Mouse (Mus musculus) T-helper 17 cell (primary cell): ENCODE measurements around the gene Limd1.

ENCODE experiments used
- in situ Hi-C, 2 experiments: fragments of 300-600 bp; cut with MboI, MseI; formaldehyde crosslinking; loops; 1 replicate in 1 of 2; 2 replicates in 1 of 2; pipeline ENCODE4 v1.15.1; 2025; ENCODE audit warnings: high pct_unique_total_duplicates in 2 of 2

The Limd1 gene

DNA sequence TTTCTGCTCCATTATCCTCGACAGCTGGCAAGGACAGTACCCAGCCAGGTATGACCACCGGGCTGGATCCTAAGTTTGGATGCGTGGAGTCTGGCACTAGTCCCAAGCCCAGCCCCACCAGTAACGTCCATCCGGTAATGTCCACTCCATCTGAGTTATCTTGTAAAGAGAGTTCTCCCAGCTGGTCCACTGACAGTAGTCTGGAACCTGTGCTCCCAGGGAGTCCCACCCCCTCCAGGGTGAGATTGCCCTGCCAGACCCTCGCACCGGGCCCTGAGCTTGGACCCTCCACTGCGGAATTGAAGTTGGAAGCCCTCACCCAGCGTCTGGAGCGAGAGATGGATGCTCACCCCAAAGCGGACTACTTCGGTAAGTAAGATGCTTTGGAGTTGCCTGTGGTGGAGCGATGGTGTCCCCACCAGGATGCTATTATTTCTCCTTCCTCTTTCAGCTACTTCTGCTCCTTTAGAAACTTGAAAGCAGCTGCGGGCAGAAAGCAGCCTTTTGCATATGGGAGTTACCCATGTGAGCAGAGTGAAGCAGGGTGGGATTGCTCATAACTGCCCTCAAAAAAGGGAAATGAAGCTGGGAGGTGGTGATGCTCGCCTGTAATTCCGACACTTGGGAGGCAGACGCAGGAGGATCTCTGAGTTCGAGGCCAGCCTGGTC lies 1.9 kb downstream of the Limd1 start:
- in situ Hi-C loops: loop anchor here (25.0 kb wide), 1 partner anchor 1768 kb away; the partner anchor contains the start of genes Nktr (in 2 of the 2), Sec22c (in 2 of the 2) and Ss18l2 (in 2 of the 2)

DNA sequence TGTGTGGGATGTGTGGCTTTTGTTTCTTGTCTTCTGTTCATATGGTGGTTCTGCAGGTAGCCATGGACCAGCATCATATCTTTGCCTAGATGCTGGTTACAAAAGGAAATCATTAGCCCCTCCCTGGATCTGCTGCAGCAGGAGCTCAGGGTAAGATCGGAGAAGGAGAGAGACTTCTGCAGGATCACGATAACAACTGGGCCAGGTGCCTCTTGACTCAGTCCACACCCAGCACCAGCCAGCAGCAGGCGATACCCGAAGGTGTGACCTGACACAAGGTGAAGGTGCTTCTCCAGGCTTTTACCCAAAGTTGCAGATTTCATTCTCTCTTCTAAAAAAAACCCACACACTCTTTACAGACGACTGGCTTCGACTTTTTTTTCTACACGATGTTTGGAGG lies 2.6 kb downstream of the Limd1 start:
- in situ Hi-C loops: loop anchor here (25.0 kb wide), 1 partner anchor 1769 kb away; the partner anchor contains the start of genes Nktr (in 2 of the 2), Sec22c (in 2 of the 2) and Ss18l2 (in 2 of the 2)

DNA sequence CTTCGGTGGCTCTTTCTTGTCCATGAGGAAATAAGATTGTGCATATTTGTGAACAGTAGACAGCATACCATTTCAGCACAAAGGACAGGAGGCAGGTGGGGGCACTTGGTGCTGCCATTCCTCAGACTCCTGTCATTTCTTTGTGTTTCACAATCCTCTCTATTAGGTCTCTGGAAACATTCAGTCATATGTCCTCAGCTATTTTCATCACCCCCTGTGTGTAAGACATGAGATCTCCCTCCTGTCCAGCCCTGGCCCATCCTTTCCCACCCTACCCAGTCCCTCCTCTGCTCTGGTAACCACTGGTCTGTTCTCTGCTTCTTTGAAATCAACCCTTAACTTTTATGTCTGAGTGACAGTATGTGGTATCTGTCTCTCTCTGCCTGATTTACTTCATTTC lies 5.1 kb downstream of the Limd1 start:
- in situ Hi-C loops: loop anchor here (25.0 kb wide), 1 partner anchor 1771 kb away; the partner anchor contains the start of genes Nktr (in 2 of the 2), Sec22c (in 2 of the 2) and Ss18l2 (in 2 of the 2)

DNA sequence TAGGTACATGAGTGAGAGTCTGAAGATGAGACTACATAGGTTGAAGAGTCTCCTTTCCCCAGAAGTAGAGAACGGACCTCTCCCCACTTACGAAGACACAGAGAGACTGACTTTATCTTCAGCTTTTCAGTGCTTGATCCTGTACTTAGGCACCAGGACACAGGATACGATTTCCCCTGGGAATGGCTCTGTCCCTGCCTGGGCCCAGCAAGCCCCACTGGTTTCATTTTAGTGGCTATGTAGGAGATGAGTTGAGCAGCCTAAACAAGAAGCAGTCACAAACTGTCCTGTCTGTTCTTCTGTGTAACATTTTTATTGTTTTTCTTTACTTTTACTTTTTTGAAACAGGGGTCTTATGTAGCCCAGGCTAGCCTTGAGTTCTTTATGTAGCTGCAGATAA lies 6.3 kb downstream of the Limd1 start:
- in situ Hi-C loops: loop anchor here (25.0 kb wide), 1 partner anchor 1773 kb away; the partner anchor contains the start of genes Nktr (in 2 of the 2), Sec22c (in 2 of the 2) and Ss18l2 (in 2 of the 2)

DNA sequence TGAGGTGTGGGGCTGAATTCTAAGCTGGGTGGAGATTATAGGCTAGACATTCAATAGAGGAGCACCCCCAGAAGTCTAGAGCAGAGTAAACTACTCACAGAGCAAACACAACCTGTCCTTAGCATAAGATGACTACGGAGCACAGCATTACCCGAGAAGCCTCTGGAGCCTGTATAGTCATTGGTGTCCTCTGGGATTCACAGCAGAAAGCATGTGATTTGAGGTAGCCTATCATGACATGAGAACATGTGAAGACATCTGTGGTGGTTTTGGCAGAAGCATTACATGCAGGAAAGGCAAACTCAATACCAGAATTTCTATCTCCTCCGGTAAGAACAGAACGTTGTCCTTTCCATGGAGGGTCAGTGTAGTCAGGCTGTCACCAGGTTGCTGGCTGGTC lies 7.1 kb downstream of the Limd1 start:
- in situ Hi-C loops: loop anchor here (25.0 kb wide), 1 partner anchor 1773 kb away; the partner anchor contains the start of genes Nktr (in 2 of the 2), Sec22c (in 2 of the 2) and Ss18l2 (in 2 of the 2)

DNA sequence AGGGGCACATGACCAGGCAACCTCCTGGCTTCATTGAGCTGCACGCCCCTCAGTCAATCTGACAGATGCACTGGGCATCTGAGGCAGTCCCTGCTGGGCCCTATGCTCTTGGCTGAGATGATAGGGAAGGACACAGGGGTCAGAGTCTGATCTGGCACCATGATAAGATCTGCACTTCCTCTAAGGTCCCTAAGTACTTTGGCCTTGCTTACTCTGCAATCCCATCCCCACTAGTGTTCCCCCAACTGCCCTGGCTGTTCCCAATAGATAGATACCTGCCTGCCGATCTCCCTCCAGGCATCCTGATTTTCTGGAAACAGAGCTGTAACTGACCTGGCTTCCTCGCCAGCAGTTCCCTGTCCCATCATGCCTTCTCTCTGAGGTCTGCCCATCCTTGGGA lies 8.1 kb downstream of the Limd1 start:
- in situ Hi-C loops: loop anchor here (25.0 kb wide), 1 partner anchor 1774 kb away; the partner anchor contains the start of genes Nktr (in 2 of the 2), Sec22c (in 2 of the 2) and Ss18l2 (in 2 of the 2)

DNA sequence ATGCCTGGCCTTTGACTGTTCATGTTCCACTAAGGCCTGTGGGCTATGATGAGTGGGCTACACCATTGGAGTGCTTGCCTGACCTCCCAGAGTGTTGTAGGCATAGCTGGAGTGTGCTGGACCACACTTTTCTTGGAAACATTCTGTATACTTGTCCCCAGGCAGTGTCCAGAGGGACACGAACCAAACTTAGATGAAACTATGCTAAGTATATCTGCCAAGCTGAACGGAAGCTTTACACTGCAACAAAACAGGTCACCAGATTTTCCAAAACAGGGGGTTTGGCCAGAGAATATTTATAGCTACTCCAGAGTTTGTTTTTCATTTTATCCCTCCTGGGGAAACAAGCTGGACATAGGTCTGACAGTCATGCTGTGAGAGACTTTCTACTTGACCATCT lies 10.6 kb downstream of the Limd1 start:
- in situ Hi-C loops: loop anchor here (25.0 kb wide), 1 partner anchor 1777 kb away; the partner anchor contains the start of genes Nktr (in 2 of the 2), Sec22c (in 2 of the 2) and Ss18l2 (in 2 of the 2)

DNA sequence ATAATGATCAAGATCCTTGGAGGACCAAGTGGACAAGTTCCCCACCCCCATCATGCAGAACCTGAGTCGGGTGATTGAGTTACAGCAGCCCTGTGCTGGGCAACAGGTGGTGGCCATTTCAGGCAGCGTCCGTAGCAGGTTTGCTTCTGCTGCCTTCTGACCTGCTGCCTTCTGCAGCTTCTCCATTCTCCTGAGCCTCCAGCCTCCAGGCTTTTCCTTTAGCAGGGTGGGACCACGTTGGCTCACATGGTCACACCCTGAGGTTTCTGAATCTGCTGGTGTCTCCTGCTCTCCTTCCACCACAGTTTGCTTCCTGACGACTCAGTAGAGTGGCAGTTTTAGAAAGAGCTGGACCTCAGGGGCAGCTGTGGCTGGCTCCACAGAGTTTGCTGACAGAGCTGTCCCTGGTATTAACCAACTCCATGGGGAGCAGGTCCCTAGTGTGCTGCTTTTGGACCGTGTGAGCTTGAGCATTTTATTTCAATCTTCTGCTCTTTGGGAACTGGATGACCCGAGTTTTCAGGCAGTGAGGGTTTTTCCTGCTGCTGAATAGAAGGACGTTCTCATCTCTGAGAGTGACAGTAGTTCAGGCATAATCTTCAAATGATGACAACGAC lies 11.3 kb downstream of the Limd1 start:
- in situ Hi-C loops: loop anchor here (25.0 kb wide), 1 partner anchor 1778 kb away; the partner anchor contains the start of genes Nktr (in 2 of the 2), Sec22c (in 2 of the 2) and Ss18l2 (in 2 of the 2)

DNA sequence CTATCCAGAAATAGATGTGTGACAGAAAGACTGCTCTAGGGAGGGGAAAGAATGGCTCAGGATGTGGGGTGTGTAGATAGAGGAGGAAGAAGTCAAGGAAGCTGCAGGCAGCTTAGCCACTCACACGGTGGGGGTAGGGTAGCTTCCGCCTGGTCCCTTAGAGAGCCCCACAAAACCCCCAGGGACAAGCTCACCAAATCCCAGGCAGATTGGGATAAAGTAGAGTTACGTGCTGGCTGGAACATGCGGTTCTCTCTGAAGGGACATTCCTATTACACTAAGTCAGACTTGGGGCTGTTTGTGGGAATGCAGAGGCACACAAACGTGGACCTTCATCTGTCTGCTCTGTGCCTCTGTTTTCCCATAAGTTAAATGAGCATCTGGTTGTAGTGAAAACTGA lies 12.4 kb downstream of the Limd1 start:
- in situ Hi-C loops: loop anchor here (25.0 kb wide), 1 partner anchor 1779 kb away; the partner anchor contains the start of genes Nktr (in 2 of the 2), Sec22c (in 2 of the 2) and Ss18l2 (in 2 of the 2)

DNA sequence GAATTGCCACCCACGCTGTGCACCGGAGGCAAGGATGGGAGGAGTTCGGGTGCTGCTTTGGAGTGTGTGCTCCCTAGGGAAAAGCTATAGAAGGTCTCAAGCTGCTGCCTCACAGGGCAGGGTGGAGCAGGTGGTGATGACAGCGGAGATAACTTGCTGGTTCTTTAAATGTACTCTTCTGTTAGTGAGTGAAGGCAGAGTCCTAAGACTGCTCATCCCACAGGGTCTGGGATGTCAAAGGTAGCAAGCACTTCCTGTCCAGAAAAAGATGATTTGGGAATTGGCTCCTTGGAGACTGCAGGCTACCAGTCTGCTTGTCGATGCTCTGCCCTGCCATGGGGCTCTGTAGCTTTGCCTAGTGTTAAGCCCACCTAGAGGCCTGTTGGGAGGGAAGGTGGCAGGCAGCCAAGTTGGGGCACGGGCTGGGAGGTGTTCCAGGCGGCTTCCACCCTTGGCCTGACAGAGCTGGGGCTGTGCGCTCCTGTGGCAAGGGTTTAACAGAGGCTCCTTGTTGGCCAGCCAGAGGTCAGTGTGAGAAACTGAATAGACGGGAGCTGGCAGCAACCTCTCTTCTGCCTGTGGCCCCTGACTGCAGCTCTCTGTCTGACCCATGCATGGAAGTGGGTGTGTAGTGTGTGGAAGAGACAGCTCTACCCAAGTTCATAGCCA lies 13.5 kb downstream of the Limd1 start:
- in situ Hi-C loops: loop anchor here (25.0 kb wide), 1 partner anchor 1780 kb away; the partner anchor contains the start of genes Nktr (in 2 of the 2), Sec22c (in 2 of the 2) and Ss18l2 (in 2 of the 2)

DNA sequence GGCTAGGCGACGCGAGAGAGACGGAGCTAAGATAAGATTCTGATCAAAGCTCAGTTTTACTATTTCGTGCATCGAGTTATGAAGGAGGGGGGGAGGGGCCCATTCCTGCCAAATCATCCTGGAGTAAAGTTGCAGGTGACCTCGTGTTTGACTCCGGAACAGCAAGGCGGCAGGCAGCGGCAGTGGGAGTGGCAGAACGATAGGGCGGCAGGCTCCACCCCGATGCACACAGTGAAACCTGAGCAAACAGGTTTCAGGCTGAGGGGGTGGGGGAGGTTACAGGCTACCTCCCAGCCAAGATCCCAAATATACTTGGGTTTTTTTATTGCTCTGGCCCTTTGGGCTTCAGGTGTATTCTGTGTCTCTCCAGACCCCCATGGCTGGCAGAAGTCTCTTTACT lies 18.2 kb downstream of the Limd1 start:
- in situ Hi-C loops: loop anchor here (25.0 kb wide), 1 partner anchor 1784 kb away; the partner anchor contains the start of genes Nktr (in 2 of the 2), Sec22c (in 2 of the 2) and Ss18l2 (in 2 of the 2)

DNA sequence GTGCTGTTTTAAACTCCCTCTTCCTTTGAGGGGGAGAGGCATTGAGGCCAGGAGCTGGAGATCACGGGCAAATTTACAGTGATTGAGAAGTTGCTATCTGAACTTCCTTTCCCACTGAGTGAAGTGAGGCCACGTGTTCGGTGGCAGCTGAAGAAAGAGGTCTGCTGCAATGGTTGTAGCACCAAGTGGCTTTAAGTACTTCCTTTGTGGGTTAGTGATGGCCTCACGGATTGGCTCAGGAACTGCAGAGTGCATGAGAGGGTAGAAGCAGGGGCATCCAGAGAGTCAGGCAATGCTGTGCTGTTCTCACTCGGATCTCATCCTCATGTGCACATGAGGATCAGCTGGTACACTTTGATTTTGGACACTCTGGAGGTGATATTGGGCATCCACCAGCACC lies 19.4 kb downstream of the Limd1 start:
- in situ Hi-C loops: loop anchor here (25.0 kb wide), 1 partner anchor 1786 kb away; the partner anchor contains the start of genes Nktr (in 2 of the 2), Sec22c (in 2 of the 2) and Ss18l2 (in 2 of the 2)

DNA sequence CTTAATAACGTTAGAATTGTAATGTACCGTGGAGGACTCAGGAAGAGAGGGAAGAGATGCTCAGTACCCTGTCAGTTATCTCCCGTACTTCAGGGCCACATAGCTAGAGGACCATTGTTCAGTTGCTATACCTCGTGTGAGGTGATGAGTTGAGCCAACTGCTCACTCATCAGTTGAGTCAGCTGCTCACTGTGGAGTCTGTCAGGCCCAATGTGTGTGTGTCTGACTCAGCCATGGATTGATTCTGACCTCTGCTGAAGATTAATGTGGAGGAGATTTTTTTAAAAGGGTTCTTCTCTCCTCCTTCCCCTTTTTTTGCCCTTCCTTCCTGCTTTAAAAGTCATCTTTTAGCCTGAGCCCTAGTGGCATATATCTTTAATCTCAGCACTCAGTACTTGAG lies 22.0 kb downstream of the Limd1 start:
- in situ Hi-C loops: no loop called here

DNA sequence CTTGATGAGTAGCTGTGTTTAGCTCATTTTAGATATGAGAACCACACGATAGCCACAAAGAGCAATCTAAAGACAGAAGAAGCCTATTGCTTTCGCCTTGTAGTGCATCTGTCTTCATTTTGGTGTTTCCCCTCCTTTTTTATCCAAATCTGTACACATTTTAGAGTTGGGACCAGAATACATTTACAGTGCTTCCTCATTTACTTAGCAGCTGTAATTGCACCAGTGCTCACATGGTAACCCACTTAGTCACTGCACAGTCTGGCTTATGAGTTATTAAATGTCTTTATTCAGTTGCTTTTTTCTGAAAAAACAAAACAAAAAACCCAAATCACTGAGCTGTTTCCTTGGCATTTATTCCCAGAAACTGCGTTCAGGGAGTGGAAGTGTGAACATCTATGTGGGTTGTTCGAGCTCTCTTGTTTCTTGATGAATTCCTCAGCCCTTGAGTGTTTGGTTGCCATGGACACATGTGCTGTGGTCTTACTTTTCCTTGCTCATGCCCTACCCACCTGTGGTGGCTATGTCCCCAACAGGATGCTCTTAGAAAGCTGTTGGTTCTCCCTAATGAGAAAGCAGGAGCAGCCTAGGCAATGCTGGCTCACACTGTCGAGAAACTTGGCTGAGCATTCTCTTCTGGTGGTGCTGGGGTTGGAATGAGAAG lies 24.8 kb downstream of the Limd1 start:
- in situ Hi-C loops: no loop called here

DNA sequence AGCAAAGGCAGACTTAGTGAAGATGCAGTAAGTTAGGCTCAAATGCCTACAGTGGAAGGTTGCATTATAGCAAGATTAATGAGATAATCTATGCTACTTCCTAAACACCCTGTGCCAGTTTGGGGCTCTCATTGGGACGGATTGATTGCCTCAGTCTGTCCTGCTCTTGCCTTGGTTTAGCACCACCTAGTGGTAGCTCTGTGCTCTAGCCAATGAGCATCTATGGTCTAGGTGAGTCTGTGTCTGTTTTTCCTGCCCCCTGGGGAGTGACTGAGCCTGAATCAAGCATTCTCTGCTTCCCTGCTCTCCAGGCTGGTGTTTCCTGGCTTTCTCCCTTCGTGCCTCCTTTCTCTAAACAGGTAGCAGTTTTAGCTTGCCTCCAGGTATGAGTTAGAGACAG lies 25.8 kb downstream of the Limd1 start:
- in situ Hi-C loops: no loop called here

DNA sequence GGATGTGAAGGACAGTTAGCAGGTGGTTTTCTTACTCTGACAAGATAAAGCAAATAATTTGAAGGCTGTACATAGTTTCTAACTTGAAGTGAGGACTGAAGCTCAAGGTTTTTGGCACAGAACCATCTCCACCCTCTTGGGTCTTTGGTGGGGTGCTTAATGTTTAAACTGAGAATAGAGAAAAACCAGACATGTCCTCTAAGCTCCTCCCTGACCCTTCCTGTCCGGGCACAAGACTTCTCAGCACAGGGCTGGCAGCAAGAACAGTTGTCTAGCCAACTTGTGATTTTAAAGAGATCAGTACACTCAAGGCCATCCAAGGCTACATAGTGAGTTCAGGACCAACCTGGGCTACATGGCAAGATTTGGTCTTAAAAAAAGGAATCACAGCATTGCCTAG lies 27.1 kb downstream of the Limd1 start:
- in situ Hi-C loops: no loop called here

DNA sequence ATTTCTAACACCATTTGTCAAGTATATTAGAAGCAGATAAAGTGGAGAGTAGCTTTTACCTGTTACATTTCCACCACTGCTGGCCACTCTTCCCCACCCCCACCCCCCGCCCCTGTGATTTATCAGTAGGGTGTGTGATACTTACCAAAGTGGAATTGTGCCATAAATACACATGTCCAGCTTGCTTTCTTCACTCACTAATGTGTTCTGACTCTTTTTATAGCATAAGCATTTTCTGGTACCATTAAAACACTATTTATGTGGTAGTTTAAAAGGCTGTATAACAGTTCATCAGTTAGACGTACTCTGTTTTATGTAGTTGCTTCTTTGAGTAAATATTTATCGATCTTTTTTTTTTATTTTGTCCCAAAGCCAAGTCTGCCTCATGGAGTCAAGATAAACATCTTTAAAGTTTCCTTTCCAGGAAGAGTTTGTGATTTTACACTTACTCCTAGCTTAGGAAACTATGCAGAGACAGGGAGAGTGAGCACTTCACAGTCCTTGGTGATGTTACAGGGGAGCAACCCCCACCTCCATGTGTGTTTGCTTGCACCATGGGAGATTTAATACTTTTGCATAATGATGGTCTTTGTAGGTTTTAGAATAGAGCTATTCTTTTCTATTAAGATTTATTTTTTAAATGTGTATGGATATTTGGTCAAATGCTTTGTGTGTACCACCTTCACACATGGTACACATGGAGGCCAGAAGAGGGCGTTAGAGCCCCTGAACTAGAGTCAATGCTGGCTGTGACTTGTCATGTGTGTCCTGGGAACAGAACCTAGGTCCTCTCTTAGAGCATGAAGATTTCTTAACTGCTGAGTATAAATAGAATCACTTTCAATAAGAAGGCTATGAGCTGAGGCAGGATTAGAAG lies 28.0 kb downstream of the Limd1 start:
- in situ Hi-C loops: no loop called here

DNA sequence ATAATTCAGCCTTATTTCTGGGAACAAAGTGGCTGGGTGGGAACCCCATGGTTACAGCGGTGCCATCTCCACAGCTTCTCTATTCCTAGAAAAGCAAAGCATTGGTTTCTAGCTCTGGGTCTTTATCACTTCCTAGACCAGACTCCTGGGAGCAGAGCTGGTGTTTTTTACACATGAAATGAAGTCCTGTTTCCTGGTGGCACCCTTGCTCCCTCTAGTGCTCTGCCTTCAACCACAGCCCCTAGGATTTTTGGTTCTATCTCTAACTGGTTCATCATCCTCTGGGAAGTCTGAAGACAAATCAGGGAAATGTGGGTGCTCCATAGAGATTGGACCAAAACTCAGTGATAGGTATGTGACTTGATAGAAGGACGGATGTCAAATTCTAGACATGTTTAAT lies 28.9 kb downstream of the Limd1 start:
- in situ Hi-C loops: no loop called here

DNA sequence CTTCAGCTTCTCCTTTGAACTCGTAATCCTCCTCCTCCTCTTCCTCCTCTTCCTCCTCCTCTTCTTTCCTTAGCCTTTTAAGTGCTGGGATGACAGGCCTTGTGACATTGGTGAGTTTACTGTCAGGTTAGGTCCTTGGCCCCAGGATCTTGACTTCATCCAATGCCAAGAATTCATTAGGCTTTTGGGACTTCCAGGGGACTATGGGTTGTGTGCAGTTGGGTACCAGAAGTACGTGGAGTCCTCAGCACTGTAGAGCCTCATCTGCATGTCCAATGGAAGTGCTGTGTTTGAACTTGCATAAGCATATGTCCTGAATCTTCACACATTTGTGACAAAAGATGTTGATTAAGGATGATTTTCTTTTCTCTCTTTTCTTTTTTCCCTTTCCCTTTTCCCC lies 30.5 kb downstream of the Limd1 start:
- in situ Hi-C loops: no loop called here
